Mouse (Mus musculus) forebrain, embryonic 14.5 days (tissue): ENCODE results near the gene Rps11. TPM values are rescaled to one million over a fixed set of nuclear protein-coding genes. Genes with fewer than 3 reads are reported as not detected.
"Not testable (repeated sequence)": the region's sequence is repeated elsewhere in the genome, so short reads cannot be mapped to it uniquely, and the experiment has no call there.

Source experiments
- ATAC-seq: fragments of 200-750 bp; cut with Nextera tagmentation; 2 replicates; pipeline ENCODE4 v1.8.0; 2017; ENCODE audit warnings: mild to moderate bottlenecking, moderate library complexity
- DNase-seq: peaks from one replicate; pipeline ENCODE4 v3.0.0-alpha.2; 2015; ENCODE audit warnings: low spot score
- H3K27ac ChIP-seq: fragments of 300-500 bp; sonication (generic); 2 replicates; pipeline ENCODE4 v1.5.1; 2014; ENCODE audit warnings: low read depth, mild to moderate bottlenecking, control low read depth, low read length, moderate library complexity
- H3K27me3 ChIP-seq: fragments of 300-500 bp; sonication (generic); replicated peaks from 2 replicates; pipeline ENCODE4 v1.6.1; 2014; ENCODE audit warnings: low read length, control low read depth, mixed read lengths; ENCODE audit not compliant: control insufficient read depth, insufficient read depth
- H3K36me3 ChIP-seq: fragments of 300-500 bp; sonication (generic); 2 replicates; pipeline ENCODE4 v1.6.1; 2014; ENCODE audit warnings: low read length, control low read depth; ENCODE audit not compliant: control insufficient read depth, insufficient read depth
- H3K4me1 ChIP-seq: fragments of 300-500 bp; sonication (generic); 2 replicates; pipeline ENCODE4 v1.6.1; 2014; ENCODE audit warnings: antibody characterized with exemption, low read length, control low read depth; ENCODE audit not compliant: control insufficient read depth, insufficient read depth
- H3K4me2 ChIP-seq: fragments of 300-500 bp; sonication (generic); 2 replicates; pipeline ENCODE4 v1.6.1; 2014; ENCODE audit warnings: mild to moderate bottlenecking, control low read depth, low read length
- H3K4me3 ChIP-seq: fragments of 300-500 bp; sonication (generic); 2 replicates; pipeline ENCODE4 v1.5.1; 2014; ENCODE audit warnings: low read depth, low read length, control low read depth
- H3K9ac ChIP-seq: fragments of 300-500 bp; sonication (generic); 2 replicates; pipeline ENCODE4 v1.6.1; 2014; ENCODE audit warnings: mild to moderate bottlenecking, low read length, control low read depth, moderate library complexity
- H3K9me3 ChIP-seq: fragments of 300-500 bp; sonication (generic); replicated peaks from 2 replicates; pipeline ENCODE4 v1.6.1; 2016; ENCODE audit warnings: low read length, control low read depth, mixed read lengths; ENCODE audit not compliant: control insufficient read depth
- WGBS: fragments of 180-500 bp; shearing (Covaris S2); extraction: QIAGEN DNeasy Blood & Tissue Kit; methylation state at CpG from one replicate; pipeline ENCODE4 v1.1.7; 2014; 5-methylcytosine and 5-hydroxymethylcytosine counted together
- polyA plus RNA-seq: library from polyadenylated mRNA; unstranded; fragments of >200 nt; fragmentation: Nextera tagmentation; extraction: Ambion mirVana; gene quantifications from 2 replicates; pipeline ENCODE4 v1.2.1, GENCODE M21; 2014

Rps11 gene
- polyA plus RNA-seq, 1 experiment from 2014 or later, result 1,280 TPM

DNA sequence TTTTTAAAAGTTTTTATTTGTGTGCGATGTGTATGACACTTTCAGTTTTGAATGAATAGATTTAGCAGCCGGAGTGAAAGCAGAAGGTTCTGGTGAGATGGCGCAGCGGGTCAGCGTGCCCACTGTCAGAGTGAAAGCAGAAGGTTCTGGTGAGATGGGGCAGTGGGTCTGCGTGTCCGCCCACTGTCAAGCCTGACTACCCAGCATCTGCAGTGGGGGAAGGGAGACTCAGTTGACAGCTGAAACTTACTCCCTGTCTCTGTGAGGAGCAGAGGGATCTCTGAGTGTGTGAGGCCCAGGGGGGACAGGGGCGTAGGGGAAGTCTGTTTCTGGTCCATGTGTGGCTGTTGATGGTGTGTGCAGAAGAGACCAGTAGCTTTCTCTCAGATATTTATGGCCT is 6.7 kb downstream of the Rps11 start:
- Histone ChIP-seq H3K27me3 (no peaks in the 10 kb centered on the region), H3K4me2 (no peak overlapping the region), H3K9ac (no peak overlapping the region), H3K4me3 (no peak overlapping the region), H3K27ac (no peak overlapping the region), H3K36me3 (peaks cover 49% of the 10 kb centered on the region), H3K4me1 (no peaks in the 10 kb centered on the region), H3K9me3 (no peaks in the 10 kb centered on the region)
- no peak for DNase-seq
- 90% methylated on average over 8 of the region's 8 CpGs for WGBS
- no peak for ATAC-seq

DNA sequence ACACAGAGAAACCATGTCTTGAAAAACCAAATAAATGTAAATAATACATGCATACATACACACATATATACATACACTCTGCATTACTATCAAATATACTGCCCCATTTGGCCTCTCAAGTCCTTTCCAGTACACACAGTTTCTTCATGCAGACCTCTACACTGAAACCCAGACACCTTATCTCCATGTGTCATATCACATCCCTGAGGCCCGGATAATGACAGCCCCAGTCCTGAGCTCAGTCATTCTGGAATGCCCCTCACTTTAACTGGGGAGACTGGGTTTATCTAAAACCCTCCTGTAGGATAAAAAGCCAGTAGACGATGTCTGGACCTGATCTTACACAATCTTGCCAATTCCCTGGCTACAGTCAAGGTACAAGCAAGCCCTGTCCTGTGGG is 10.8 kb downstream of the Rps11 start:
- Histone ChIP-seq H3K4me2 (no peak overlapping the region), H3K4me1 (no peaks in the 10 kb centered on the region), H3K9ac (no peak overlapping the region), H3K36me3 (peaks cover 10% of the 10 kb centered on the region), H3K27ac (no peak overlapping the region), H3K27me3 (no peaks in the 10 kb centered on the region), H3K4me3 (no peak overlapping the region), H3K9me3 (no peaks in the 10 kb centered on the region)
- DNase-seq (no peak), ATAC-seq (no peak)
- WGBS, result 82% methylated on average over 2 of the region's 2 CpGs

DNA sequence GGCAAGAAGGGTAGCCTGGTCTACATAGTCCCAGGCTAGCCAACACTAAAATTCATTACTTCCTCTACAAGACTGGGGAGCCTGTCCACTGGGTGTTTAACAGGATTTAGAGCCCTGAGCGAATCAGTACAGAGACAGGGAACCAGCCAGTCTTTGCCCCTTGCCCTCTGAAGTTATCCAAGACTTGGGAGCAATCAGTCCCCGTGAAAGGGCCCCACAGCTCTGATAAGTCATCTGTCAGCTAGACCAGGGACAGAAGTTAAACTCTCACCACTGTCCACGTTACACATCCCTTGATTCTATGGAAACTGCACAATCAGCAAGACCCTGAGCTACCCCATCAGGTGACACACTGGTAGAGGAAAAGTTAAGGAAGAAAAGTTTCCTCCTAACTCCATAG is 11.7 kb downstream of the Rps11 start:
- Histone ChIP-seq H3K9me3 (no peaks in the 10 kb centered on the region), H3K4me3 (no peak overlapping the region), H3K27me3 (no peaks in the 10 kb centered on the region), H3K4me1 (no peaks in the 10 kb centered on the region), H3K9ac (no peak overlapping the region), H3K4me2 (no peak overlapping the region), H3K27ac (no peak overlapping the region), H3K36me3 (peaks cover 1% of the 10 kb centered on the region; the same call in 1 of the 2 replicates)
- DNase-seq (no peak), ATAC-seq (no peak)
- WGBS, result 72% methylated on average over 3 of the region's 3 CpGs

DNA sequence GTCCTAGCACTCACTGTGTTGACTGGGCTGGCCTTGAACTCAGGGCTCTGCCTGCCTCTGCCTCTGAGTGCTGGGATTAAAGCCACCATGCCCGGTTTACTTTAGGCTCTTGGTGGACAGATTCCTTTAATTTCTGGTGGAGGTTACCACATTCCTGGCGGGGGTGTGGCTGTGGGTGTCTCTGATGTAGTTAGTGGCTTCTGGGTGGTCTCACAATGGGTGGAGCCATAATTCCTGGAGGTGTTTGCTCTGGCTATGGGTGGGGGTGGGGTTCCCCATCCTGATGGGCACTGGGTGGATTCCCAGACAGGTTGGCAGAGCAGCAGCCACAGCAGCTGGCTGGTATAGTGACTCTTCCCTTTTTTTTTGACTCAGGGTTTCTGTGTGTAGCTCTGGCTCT is 12.3 kb downstream of the Rps11 start:
- ATAC-seq (no peak), DNase-seq (no peak)
- 60% methylated on average over 2 of the region's 2 CpGs for WGBS

DNA sequence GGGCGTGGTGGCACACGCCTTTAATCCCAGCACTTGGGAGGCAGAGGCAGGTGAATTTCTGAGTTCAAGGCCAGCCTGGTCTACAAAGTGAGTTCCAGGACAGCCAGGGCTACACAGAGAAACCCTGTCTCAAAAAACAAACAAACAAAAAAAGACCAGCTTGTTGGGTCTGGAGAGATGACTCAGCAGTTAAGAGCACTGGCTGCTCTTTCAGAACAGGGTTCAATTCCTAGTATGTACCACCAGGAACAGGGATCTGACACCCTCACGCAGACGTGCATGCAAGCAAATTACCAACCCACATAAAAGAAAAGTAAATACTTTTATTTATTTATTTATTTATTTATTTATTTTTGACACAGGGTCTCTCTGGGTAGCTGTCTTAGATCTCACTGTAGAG is 14.2 kb downstream of the Rps11 start:
- not testable (repeated sequence) for H3K4me2 ChIP-seq, H3K36me3 ChIP-seq, H3K4me1 ChIP-seq, H3K27ac ChIP-seq, H3K4me3 ChIP-seq, DNase-seq, ATAC-seq, H3K9me3 ChIP-seq, H3K9ac ChIP-seq, H3K27me3 ChIP-seq
- WGBS, result 93% methylated on average over 4 of the region's 4 CpGs

More for the DNA sequence above, 12.3 kb downstream of the Rps11 start:
- no peak overlapping the region for H3K9ac ChIP-seq
- H3K4me1 ChIP-seq, result no peaks in the 10 kb centered on the region
- no peak overlapping the region for H3K4me2 ChIP-seq
- H3K4me3 ChIP-seq, result no peak overlapping the region
- no peaks in the 10 kb centered on the region for H3K36me3 ChIP-seq
- H3K9me3 ChIP-seq, result no peaks in the 10 kb centered on the region
- H3K27me3 ChIP-seq, result no peaks in the 10 kb centered on the region
- H3K27ac ChIP-seq, result no peak overlapping the region

DNA sequence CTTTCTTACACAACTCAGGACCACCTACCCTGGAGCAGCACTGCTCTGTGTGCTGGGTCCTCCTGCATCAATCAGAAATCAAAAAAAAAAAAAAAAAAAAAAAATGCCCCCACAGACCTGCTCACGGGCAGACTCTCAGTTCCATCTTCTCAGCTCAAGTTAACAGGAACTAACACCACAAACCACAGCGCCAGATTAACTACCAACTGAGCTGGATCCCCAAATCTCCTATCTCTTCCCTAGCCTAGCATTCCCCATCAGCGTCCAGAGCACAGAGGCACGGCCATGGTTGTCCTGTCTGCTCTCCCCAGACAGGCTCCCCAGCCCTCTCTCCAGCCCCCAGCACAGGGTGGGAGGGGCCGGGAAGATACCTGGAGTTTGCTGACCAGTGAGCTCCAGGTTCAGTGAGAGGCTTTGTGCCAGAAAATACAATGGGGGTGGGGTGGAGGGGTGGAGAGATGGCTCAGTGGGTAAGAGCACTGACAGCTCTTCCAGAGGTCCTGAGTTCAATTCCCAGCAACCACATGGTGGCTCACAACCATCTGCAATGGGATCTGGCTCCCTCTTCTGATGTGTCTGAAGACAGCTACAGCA is 17.1 kb downstream of the Rps11 start:
- DNase-seq (no peak), ATAC-seq (no peak)
- 52% methylated on average over 5 of the region's 5 CpGs for WGBS

DNA sequence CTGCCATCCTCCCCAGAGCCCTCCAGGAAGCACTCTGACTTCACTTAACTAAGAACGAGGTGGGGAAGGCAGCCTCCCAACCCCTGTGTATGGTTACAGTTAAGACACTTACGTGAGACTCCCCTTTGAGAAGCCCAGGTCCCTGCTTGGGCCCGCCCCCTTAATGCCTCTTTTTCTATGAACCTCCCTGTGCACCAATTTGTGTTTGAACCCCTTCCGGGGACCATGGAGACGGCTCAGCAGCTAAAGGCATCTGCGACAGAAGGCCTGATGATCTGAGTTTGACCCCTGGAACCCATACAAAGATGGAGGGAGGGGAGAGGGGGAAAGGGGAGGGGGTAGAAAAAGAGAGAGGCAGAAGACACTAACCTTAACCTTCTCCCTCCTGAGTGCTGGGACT is 17.8 kb downstream of the Rps11 start:
- Histone ChIP-seq H3K9ac (no peak overlapping the region), H3K27me3 (no peaks in the 10 kb centered on the region), H3K27ac (no peak overlapping the region), H3K4me1 (no peaks in the 10 kb centered on the region), H3K4me2 (no peak overlapping the region), H3K4me3 (no peak overlapping the region), H3K36me3 (no peaks in the 10 kb centered on the region), H3K9me3 (no peaks in the 10 kb centered on the region)
- DNase-seq (no peak), ATAC-seq (no peak)
- 28% methylated on average over 6 of the region's 6 CpGs for WGBS

More for the DNA sequence above, 17.1 kb downstream of the Rps11 start:
- no peak overlapping the region for H3K9ac ChIP-seq
- no peak overlapping the region for H3K4me2 ChIP-seq
- H3K4me3 ChIP-seq, result no peak overlapping the region
- H3K9me3 ChIP-seq, result no peaks in the 10 kb centered on the region
- no peaks in the 10 kb centered on the region for H3K4me1 ChIP-seq
- H3K36me3 ChIP-seq, result no peaks in the 10 kb centered on the region
- no peaks in the 10 kb centered on the region for H3K27me3 ChIP-seq
- H3K27ac ChIP-seq, result no peak overlapping the region

DNA sequence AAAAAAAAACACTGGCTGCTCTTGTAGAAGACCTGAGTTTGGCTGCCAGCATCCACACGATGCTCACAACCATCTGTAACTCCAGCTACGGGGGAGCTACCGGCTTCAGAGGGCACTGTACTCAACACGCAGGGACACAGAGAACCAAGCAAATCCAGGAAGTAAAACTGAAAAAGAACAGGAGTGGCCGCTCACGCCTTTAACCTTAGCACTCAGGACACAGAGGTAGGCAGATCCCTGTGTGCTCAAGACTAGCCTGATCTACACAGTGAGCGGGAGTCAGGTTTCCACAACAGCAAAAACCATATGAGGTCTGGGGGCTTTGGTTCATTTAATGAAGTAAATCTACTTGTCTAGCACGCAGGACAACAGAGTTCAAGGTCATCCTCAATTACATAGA is 18.7 kb downstream of the Rps11 start:
- H3K4me3 ChIP-seq, result no peak overlapping the region
- H3K4me1 ChIP-seq, result no peaks in the 10 kb centered on the region
- H3K4me2 ChIP-seq, result no peak overlapping the region
- H3K27me3 ChIP-seq, result no peaks in the 10 kb centered on the region
- H3K9me3 ChIP-seq, result no peaks in the 10 kb centered on the region
- 81% methylated on average over 8 of the region's 8 CpGs for WGBS
- H3K9ac ChIP-seq, result no peak overlapping the region
- no peaks in the 10 kb centered on the region for H3K36me3 ChIP-seq
- no peak for ATAC-seq
- H3K27ac ChIP-seq, result no peak overlapping the region
- DNase-seq, result no peak

DNA sequence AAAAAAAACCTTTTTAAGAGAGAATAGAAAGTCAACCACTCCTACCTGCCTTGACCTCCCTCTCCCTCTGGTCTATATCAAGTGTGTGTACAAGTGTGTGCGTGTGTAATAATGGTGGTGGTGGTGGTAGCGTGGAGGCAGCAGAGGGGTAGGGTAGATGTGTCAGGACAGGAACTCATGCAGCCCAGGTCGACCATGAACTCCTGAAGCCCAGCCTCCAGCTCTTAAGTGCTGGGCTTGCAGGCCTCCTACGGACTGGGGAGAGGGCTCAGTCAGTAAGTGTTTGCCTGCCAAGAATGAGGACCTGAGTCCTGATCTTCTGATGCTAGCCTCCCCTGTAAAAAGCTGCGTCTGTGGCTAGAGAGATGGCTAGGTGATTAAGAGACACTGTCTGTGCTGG is 19.3 kb downstream of the Rps11 start:
- no peak for ATAC-seq
- no peak overlapping the region for H3K27ac ChIP-seq
- WGBS, result 84% methylated on average over 5 of the region's 5 CpGs
- DNase-seq, result no peak
- H3K9me3 ChIP-seq, result no peaks in the 10 kb centered on the region
- H3K4me1 ChIP-seq, result no peaks in the 10 kb centered on the region
- no peak overlapping the region for H3K4me2 ChIP-seq
- no peaks in the 10 kb centered on the region for H3K27me3 ChIP-seq
- H3K9ac ChIP-seq, result no peak overlapping the region
- no peak overlapping the region for H3K4me3 ChIP-seq
- no peaks in the 10 kb centered on the region for H3K36me3 ChIP-seq
